Mouse (Mus musculus): ENCODE results near the gene Tenm4. TPM values are rescaled to one million over a fixed set of nuclear protein-coding genes. Genes with fewer than 3 reads are reported as not detected.

Tenm4 gene
- polyA plus RNA-seq, 1 experiment from 2014 or later, result 7.3 TPM

DNA sequence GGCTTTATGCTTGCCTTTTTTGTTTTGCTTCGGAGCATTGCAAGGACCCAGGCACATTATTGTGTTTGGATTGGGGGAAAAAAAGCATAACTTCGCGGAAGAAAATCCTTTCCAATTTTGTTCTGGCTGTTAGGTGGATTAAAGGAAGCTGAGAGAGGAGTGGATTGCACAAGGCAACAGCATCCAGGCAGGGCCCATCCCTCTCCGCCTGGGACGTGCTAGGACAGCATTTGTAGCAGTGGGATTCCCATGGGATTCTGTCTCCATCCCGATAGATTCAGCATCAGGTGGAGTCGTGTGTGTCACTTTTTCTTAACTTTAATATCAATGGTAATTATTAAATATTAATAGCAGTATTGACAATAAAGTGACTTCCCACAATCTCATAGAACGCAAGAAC is 255.9 kb downstream of the Tenm4 start:
- DNase-seq (ENCODE audit: low spot score), result no peak
- H3K4me2 ChIP-seq, result no peak overlapping the region
- WGBS, result 84% methylated on average over 8 of the region's 8 CpGs
- H3K27ac ChIP-seq (ENCODE audit: low read depth, low read length), result no peak overlapping the region
- no peak overlapping the region for H3K4me3 ChIP-seq (ENCODE audit: low read depth, low read length)
- no peaks in the 10 kb centered on the region for H3K9me3 ChIP-seq (ENCODE audit: control insufficient read depth, low read length)
- no peaks in the 10 kb centered on the region for H3K4me1 ChIP-seq (replicated peaks; ENCODE audit: control insufficient read depth, insufficient read depth, low read length)
- no peak for ATAC-seq (replicated peaks; ENCODE audit: low FRiP score)
- H3K36me3 ChIP-seq (ENCODE audit: control insufficient read depth, insufficient read depth, low read length), result no peaks in the 10 kb centered on the region
- no peak overlapping the region for H3K9ac ChIP-seq (ENCODE audit: low read depth, low read length)
- no peaks in the 10 kb centered on the region for H3K27me3 ChIP-seq (replicated peaks; ENCODE audit: control insufficient read depth, insufficient read depth, low read length)

DNA sequence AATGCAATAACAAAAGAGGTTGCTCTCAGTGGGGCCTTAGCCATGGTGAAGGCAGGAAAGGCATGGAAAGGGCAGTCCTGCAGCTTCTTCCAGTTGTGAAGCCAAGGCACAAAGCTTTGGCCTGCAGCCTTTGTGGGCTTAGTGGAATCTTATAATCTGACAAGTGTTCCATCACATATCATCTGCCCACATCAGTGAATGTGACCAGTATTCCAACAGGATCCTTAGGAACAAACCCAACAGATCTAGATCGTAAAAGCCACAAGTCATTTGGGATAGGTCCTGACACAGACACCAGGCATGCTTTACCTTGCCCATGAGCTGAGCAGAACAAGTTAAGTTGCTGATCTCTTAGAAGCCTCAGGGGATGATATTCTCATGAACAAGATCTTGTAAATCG is 262.3 kb downstream of the Tenm4 start:
- 79% methylated on average over 2 of the region's 2 CpGs for WGBS

DNA sequence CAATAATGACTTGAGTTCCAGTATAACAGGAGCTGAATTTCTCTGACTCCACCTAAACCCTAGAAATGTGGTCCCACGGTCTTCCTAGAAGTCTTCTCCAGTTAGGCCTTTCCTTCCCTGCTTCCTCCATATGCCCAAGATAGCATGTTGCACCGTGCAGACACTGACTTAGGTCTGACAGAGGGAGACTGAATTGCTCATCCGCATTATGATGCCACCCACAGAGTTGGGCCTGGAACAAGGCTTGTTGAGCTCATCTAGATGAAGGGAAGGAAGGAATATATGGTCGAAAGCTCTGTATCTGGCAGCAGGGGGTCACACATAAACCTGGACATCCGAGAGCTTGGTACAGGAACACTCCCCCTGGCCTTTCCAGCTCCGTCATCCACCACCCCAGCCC is 267.3 kb downstream of the Tenm4 start:
- H3K4me2 ChIP-seq, result no peak overlapping the region
- no peak for DNase-seq (ENCODE audit: low spot score)

More for the DNA sequence above, 262.3 kb downstream of the Tenm4 start:
- H3K9me3 ChIP-seq (ENCODE audit: control insufficient read depth, low read length), result no peaks in the 10 kb centered on the region
- ATAC-seq (replicated peaks; ENCODE audit: low FRiP score) (no peak), DNase-seq (ENCODE audit: low spot score) (no peak)
- H3K36me3 ChIP-seq (ENCODE audit: control insufficient read depth, insufficient read depth, low read length), result no peaks in the 10 kb centered on the region
- H3K4me1 ChIP-seq (replicated peaks; ENCODE audit: control insufficient read depth, insufficient read depth, low read length), result no peaks in the 10 kb centered on the region
- H3K27ac ChIP-seq (ENCODE audit: low read depth, low read length), result no peak overlapping the region
- H3K9ac ChIP-seq (ENCODE audit: low read depth, low read length), result no peak overlapping the region
- no peak overlapping the region for H3K4me2 ChIP-seq
- H3K27me3 ChIP-seq (replicated peaks; ENCODE audit: control insufficient read depth, insufficient read depth, low read length), result no peaks in the 10 kb centered on the region
- H3K4me3 ChIP-seq (ENCODE audit: low read depth, low read length), result no peak overlapping the region

DNA sequence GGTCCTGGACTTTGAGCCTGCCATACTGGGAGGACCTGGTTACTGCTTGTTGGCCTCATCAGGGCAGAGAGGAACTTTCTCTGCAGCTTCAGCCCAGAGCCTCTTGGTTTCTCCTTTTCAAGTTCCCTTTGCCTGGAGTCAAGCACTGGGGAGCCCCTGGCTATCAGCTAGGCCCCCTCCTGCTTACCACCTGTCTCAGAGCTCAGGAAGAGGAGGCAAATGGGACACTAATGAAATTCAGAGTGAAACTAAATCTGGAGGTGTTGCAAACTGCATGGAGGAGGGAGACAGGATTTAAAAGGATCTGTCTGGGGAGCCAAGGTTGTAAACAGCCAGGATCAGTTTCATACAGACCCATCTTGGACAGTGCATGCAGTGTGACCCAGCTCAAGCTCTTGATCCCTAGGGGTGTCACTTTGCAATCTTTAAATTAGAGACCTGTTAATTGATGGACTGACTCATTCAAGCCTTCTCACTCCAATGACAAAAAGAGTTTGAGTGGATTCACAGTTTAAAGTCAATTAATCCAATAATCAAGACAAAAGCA is 269.2 kb downstream of the Tenm4 start:
- no peak overlapping the region for H3K4me2 ChIP-seq

More for the DNA sequence above, 267.3 kb downstream of the Tenm4 start:
- H3K27me3 ChIP-seq (replicated peaks; ENCODE audit: control insufficient read depth, insufficient read depth, low read length), result no peaks in the 10 kb centered on the region
- H3K9me3 ChIP-seq (ENCODE audit: control insufficient read depth, low read length), result no peaks in the 10 kb centered on the region
- no peaks in the 10 kb centered on the region for H3K4me1 ChIP-seq (replicated peaks; ENCODE audit: control insufficient read depth, insufficient read depth, low read length)
- no peak overlapping the region for H3K27ac ChIP-seq (ENCODE audit: low read depth, low read length)
- no peak overlapping the region for H3K4me3 ChIP-seq (ENCODE audit: low read depth, low read length)
- ATAC-seq (replicated peaks; ENCODE audit: low FRiP score), result no peak
- H3K36me3 ChIP-seq (ENCODE audit: control insufficient read depth, insufficient read depth, low read length), result no peaks in the 10 kb centered on the region
- 83% methylated on average over 6 of the region's 6 CpGs for WGBS
- no peak overlapping the region for H3K9ac ChIP-seq (ENCODE audit: low read depth, low read length)

DNA sequence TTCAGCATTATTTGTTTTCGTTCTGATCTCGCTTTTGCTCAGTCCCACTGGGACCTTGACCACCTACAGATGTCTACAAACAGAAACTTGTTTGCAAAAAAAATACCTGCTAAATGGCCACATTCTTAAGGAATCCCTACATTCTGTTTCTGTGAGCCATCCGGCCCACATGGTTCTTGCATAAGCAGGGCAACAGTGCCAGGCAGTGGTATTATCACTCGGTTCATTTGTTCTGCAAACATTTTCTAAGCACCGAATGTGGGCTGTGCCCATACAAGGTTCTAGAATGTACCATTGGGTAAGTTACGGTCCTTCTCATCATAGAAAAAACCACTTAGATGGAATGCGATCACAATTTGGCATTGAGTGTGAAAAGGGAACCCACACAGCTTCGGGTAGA is 274.7 kb downstream of the Tenm4 start:
- no peak overlapping the region for H3K4me3 ChIP-seq (ENCODE audit: low read depth, low read length)
- no peak for DNase-seq (ENCODE audit: low spot score)
- H3K9me3 ChIP-seq (ENCODE audit: control insufficient read depth, low read length), result no peaks in the 10 kb centered on the region
- H3K4me1 ChIP-seq (replicated peaks; ENCODE audit: control insufficient read depth, insufficient read depth, low read length), result no peaks in the 10 kb centered on the region
- H3K27me3 ChIP-seq (replicated peaks; ENCODE audit: control insufficient read depth, insufficient read depth, low read length), result no peaks in the 10 kb centered on the region
- H3K27ac ChIP-seq (ENCODE audit: low read depth, low read length), result no peak overlapping the region
- H3K36me3 ChIP-seq (ENCODE audit: control insufficient read depth, insufficient read depth, low read length), result no peaks in the 10 kb centered on the region
- H3K9ac ChIP-seq (ENCODE audit: low read depth, low read length), result no peak overlapping the region
- no peak for ATAC-seq (replicated peaks; ENCODE audit: low FRiP score)
- WGBS, result 83% methylated on average over 8 of the region's 8 CpGs
- H3K4me2 ChIP-seq, result no peak overlapping the region

More for the DNA sequence above, 269.2 kb downstream of the Tenm4 start:
- no peaks in the 10 kb centered on the region for H3K4me1 ChIP-seq (replicated peaks; ENCODE audit: control insufficient read depth, insufficient read depth, low read length)
- H3K27ac ChIP-seq (ENCODE audit: low read depth, low read length), result no peak overlapping the region
- H3K27me3 ChIP-seq (replicated peaks; ENCODE audit: control insufficient read depth, insufficient read depth, low read length), result no peaks in the 10 kb centered on the region
- ATAC-seq (replicated peaks; ENCODE audit: low FRiP score), result no peak
- H3K9me3 ChIP-seq (ENCODE audit: control insufficient read depth, low read length), result no peaks in the 10 kb centered on the region
- no peak for DNase-seq (ENCODE audit: low spot score)
- no peak overlapping the region for H3K4me3 ChIP-seq (ENCODE audit: low read depth, low read length)
- H3K9ac ChIP-seq (ENCODE audit: low read depth, low read length), result no peak overlapping the region
- no peaks in the 10 kb centered on the region for H3K36me3 ChIP-seq (ENCODE audit: control insufficient read depth, insufficient read depth, low read length)

DNA sequence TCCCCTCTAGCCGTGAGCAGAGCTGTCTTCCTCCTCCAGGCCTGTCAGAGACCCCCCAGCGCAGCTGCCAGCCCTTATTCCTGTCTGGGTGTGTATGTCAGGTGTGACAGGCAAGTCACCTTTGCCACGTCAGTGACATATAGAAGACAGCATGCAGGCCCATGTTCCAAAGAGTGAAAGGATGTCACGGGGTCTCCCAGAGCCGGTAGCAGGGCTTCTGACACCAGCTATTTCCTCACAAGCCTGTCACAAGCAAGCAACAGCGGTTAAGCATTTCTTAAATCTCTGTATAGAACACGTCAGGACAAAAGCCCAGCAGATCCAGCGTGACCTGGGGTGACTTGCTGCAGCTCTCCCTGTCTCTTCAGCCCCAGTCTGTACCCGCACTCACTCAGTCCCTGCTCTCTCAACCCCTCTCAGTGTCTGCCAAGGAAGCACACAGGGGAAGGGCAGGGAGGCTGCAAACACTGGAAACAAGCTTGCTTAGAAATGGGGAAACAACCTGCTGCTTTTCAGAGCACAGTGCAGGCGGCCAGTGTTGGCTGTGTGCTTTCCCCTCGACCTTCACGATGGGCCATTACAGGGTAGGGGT is 276.9 kb downstream of the Tenm4 start:
- no peaks in the 10 kb centered on the region for H3K9me3 ChIP-seq (ENCODE audit: control insufficient read depth, low read length)

DNA sequence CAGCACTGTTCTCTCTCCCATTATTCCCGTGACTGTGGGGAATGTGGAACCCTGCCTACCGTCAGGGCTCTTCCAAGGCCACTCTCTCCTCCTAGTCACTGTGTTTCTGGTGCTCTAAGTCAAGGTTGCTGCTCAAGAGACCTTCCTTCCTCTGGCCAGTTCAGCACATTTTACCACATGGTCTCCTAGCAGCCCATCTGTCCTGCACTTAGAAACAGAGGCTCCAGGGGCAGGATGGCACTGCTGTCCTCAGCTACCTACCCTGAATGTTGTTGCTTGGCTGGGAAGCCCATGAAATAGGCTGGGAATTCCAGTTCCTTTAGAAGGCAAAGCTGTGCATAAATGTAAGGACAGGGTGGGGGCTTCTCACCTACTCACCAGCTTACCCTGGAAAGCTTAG is 284.9 kb downstream of the Tenm4 start:
- no peaks in the 10 kb centered on the region for H3K4me1 ChIP-seq (replicated peaks; ENCODE audit: control insufficient read depth, insufficient read depth, low read length)
- WGBS, result 62% methylated on average over 2 of the region's 2 CpGs
- no peak overlapping the region for H3K4me2 ChIP-seq
- no peak overlapping the region for H3K4me3 ChIP-seq (ENCODE audit: low read depth, low read length)
- DNase-seq (ENCODE audit: low spot score), result no peak
- no peak overlapping the region for H3K27ac ChIP-seq (ENCODE audit: low read depth, low read length)
- H3K9ac ChIP-seq (ENCODE audit: low read depth, low read length), result no peak overlapping the region
- no peak for ATAC-seq (replicated peaks; ENCODE audit: low FRiP score)
- H3K36me3 ChIP-seq (ENCODE audit: control insufficient read depth, insufficient read depth, low read length), result no peaks in the 10 kb centered on the region
- H3K9me3 ChIP-seq (ENCODE audit: control insufficient read depth, low read length), result no peaks in the 10 kb centered on the region
- no peaks in the 10 kb centered on the region for H3K27me3 ChIP-seq (replicated peaks; ENCODE audit: control insufficient read depth, insufficient read depth, low read length)

More for the DNA sequence above, 276.9 kb downstream of the Tenm4 start:
- no peaks in the 10 kb centered on the region for H3K27me3 ChIP-seq (replicated peaks; ENCODE audit: control insufficient read depth, insufficient read depth, low read length)
- ATAC-seq (replicated peaks; ENCODE audit: low FRiP score), result no peak
- H3K4me2 ChIP-seq, result no peak overlapping the region
- no peak overlapping the region for H3K4me3 ChIP-seq (ENCODE audit: low read depth, low read length)
- H3K36me3 ChIP-seq (ENCODE audit: control insufficient read depth, insufficient read depth, low read length), result no peaks in the 10 kb centered on the region
- DNase-seq (ENCODE audit: low spot score), result no peak
- H3K4me1 ChIP-seq (replicated peaks; ENCODE audit: control insufficient read depth, insufficient read depth, low read length), result no peaks in the 10 kb centered on the region
- H3K9ac ChIP-seq (ENCODE audit: low read depth, low read length), result no peak overlapping the region
- WGBS, result 70% methylated on average over 12 of the region's 12 CpGs
- H3K27ac ChIP-seq (ENCODE audit: low read depth, low read length), result no peak overlapping the region

DNA sequence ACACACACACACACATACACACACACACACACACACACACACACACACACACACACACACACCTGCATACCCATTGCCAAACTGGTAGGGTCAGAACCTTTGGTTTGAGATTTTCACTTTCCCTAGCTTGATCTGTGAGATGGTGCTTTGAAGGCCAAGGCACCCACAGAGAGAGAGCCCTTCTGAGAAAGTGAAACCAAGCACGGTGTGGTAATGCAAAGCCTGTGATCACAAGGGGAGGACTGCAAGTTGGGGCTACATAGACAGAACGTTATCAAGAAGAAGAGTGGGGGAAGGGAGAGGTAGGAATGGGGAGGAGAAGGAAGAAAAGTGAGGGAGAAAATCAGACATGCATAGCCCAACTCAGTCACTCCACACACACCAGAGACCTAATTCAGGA is 285.6 kb downstream of the Tenm4 start:
- Histone ChIP-seq H3K4me3 (ENCODE audit: low read depth, low read length) (no peak overlapping the region), H3K27me3 (replicated peaks; ENCODE audit: control insufficient read depth, insufficient read depth, low read length) (no peaks in the 10 kb centered on the region), H3K9ac (ENCODE audit: low read depth, low read length) (no peak overlapping the region), H3K36me3 (ENCODE audit: control insufficient read depth, insufficient read depth, low read length) (no peaks in the 10 kb centered on the region), H3K9me3 (ENCODE audit: control insufficient read depth, low read length) (no peaks in the 10 kb centered on the region), H3K4me2 (no peak overlapping the region), H3K27ac (ENCODE audit: low read depth, low read length) (no peak overlapping the region), H3K4me1 (replicated peaks; ENCODE audit: control insufficient read depth, insufficient read depth, low read length) (no peaks in the 10 kb centered on the region)
- DNase-seq (ENCODE audit: low spot score), result no peak
- WGBS, result 35% methylated on average over 2 of the region's 2 CpGs
- ATAC-seq (replicated peaks; ENCODE audit: low FRiP score), result no peak

DNA sequence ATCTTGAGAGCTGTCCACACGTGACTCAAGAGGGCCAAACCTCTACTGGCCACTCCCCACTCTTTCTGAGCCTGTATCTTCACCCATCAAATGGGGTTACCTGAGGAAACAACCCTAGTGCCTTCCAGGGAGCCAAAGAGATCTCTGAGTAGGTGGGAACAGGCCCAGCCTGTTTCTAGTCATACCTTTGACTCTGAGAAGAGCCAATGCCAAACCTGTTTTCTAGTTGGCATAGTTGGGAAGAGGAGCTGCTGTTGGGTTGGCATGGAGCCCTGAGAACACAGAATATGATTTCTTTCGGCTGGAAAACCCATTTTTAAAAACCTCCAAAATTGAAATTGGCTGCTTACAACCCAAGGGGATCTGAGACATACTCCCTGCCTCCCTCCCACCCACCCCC is 286.8 kb downstream of the Tenm4 start:
- Histone ChIP-seq H3K27me3 (replicated peaks; ENCODE audit: control insufficient read depth, insufficient read depth, low read length) (no peaks in the 10 kb centered on the region), H3K4me2 (no peak overlapping the region), H3K4me1 (replicated peaks; ENCODE audit: control insufficient read depth, insufficient read depth, low read length) (no peaks in the 10 kb centered on the region), H3K27ac (ENCODE audit: low read depth, low read length) (no peak overlapping the region), H3K9me3 (ENCODE audit: control insufficient read depth, low read length) (no peaks in the 10 kb centered on the region), H3K9ac (ENCODE audit: low read depth, low read length) (no peak overlapping the region), H3K4me3 (ENCODE audit: low read depth, low read length) (no peak overlapping the region), H3K36me3 (ENCODE audit: control insufficient read depth, insufficient read depth, low read length) (no peaks in the 10 kb centered on the region)
- ATAC-seq (replicated peaks; ENCODE audit: low FRiP score) (no peak), DNase-seq (ENCODE audit: low spot score) (no peak)
- 68% methylated on average over 2 of the region's 2 CpGs for WGBS

Data from liver, embryonic 11.5 days (tissue).